Mouse (Mus musculus) G1E-ER4 (cell line): Measurements from ENCODE around the gene Ubash3b. TPM values are rescaled to one million over a fixed set of nuclear protein-coding genes. Genes with fewer than 3 reads are reported as not detected.

Experiments
- GATA1 ChIP-seq: IDR thresholded peaks from one replicate; pipeline ENCODE4 v1.8.0; 2012; ENCODE audit warnings: low read length, inconsistent platforms
- polyA plus RNA-seq: library from polyadenylated mRNA; stranded (reverse); fragments of >175 nt; gene quantifications from 2 replicates; pipeline ENCODE4 v1.2.3, GENCODE M21; 2012

Gene Ubash3b
- polyA plus RNA-seq, 1 experiment = 21.6 TPM

DNA sequence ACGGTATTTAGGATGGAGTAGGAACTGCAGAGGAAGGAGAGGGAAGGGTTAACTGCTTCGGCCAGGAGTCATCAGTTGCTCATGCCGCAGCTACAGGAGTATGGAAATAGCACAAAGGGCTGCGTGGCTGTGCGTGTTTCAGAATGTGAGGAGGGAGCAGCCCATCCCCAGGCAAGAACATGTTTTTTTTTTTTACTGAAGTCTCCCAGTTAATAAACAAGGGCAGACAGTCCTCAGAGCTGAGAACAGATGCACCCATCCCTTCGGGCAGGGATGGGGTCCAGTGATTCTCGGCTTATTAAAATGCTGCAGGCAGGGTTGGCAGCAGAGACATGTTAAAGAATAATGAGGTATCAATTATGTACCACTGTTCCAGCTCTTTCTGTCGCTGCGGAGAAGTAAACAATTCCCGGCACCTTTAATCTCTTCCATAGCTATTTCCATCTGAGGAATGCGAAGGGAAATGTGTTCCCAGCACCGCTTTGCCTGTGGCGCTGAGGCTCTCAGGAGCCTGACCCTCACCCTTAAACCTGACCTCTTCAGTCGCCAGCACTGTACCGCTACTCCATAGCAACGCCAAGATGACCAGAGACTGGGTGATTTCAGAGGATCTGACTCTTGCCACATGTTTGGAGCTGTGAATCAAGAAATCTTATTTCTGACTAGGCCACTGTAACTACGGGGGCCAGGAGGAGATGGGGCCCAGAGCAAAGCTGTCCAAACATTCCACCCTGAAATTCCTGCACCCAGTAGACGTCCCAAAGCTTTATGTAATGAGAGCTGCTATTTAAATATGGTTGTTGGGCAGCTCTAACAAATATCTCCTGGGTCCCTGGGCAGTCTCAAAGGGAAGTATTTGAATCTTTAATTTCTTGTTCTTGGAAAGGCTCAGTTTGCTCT is 129.7 kb downstream of the Ubash3b start:
- TF ChIP-seq GATA1 = no peak

DNA sequence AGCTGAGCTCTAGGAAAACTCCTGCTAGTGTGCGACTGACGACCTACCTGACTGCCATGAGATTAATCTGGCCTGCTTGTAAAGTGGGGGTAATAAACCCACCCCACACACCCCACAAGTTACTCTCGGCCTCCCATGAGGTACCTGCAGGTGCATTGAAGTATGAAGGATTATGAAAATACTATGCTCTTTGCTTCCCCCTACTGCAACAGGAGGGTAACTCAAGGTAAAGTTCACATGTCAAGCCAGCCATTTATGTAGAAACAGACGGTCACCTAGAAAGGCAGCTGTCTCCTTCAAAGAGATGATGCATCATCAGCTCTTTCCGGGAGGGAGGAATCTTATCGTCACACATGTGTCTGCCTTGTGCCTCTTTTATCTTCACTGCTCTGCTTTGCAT is 131.7 kb downstream of the Ubash3b start:
- no peak for TF ChIP-seq GATA1

DNA sequence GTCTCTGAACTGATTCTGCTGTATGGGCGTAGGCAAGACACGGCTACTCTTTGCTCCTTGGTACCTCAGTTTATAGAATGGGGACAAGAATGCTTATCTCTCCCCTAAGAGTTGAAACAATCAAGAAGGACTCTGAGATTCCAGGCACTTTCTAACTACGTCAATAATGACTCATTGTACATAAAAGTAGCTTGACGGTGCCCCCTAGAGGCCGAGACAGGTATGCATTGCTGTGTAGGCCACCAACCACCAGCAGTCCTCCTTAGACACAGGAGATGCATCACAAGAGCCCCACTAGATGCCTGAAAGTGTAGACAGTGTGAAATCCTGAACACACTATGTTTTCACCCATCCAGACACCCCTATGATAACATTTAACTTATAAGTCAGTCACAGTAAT is 133.0 kb downstream of the Ubash3b start:
- no peak for TF ChIP-seq GATA1

DNA sequence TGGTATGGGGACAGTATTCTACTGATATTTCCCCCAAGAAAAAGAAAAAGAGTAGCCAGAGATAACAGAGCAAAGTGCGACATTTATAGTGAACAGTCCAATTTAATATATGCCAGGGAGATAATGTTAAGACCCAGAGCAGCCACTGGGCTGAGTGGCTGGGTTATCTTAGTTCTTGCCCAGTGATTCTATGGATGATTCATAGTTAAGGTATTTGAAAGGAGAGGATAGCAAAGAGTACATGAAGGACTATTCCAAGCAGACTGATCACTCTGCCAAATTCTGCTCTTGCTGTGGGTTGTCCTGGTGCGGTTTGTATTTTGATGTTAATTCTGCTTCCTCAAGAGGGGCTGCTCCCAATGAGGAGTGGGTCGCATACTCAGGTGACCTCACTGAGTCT is 139.8 kb downstream of the Ubash3b start:
- no peak for TF ChIP-seq GATA1

DNA sequence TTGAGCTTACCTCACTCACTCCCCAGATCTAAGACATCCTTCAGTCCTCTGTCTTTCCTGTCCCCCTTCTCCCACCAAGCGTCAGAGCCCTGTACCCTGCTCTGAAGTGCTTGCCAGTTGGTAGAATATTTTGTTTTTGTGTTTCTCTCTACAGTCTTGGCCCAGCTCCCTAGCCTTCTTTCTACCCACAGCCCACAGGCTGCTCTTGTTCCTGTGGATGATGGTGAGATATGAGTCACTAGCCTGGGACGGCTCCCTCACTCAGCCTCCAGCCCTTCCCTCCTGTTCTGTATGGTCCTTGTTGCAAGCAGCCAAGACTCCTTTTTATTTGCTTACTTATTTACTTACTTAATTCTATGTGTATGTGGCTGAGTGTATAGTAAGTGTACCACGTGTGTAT is 141.0 kb downstream of the Ubash3b start:
- TF ChIP-seq GATA1 = no peak

DNA sequence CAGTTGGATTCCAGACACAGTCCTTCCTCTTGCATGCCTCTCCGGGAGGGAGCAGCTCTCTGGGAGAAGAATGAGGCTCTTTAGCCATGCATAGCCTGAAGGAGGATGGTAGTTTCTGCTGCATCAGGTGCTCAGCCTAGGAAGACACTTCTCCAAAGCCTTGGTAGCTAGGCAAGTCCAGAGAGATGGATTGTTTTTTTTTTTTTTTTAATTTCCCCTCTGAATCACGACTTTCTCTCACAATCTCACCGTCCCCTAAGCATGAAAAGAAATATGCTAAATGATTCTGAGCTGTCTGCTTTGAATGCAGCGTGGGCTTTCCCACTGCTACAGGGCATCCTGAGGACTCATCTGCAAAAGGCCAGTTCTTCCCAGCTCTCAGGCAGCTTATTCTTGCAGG is 147.0 kb downstream of the Ubash3b start:
- TF ChIP-seq GATA1 = no peak

DNA sequence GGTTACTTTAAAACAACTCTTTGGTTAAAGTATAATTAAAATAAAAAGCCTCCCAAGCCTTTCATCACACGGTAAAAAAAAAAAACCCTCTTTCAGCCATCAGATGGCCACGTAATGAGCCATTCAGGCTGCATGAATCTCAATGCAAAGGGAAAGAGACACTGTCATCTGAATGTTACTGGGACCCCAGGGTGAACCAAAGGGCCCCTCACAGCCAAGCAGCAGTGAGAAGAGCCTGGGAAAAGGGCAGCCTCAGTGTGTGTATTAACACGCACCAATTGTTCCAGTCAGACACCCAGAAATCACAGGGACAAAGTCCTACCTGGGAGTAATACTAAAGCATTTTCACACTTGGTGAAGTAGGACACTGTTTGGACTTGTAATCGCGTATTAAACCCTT is 149.0 kb downstream of the Ubash3b start:
- no peak for TF ChIP-seq GATA1

DNA sequence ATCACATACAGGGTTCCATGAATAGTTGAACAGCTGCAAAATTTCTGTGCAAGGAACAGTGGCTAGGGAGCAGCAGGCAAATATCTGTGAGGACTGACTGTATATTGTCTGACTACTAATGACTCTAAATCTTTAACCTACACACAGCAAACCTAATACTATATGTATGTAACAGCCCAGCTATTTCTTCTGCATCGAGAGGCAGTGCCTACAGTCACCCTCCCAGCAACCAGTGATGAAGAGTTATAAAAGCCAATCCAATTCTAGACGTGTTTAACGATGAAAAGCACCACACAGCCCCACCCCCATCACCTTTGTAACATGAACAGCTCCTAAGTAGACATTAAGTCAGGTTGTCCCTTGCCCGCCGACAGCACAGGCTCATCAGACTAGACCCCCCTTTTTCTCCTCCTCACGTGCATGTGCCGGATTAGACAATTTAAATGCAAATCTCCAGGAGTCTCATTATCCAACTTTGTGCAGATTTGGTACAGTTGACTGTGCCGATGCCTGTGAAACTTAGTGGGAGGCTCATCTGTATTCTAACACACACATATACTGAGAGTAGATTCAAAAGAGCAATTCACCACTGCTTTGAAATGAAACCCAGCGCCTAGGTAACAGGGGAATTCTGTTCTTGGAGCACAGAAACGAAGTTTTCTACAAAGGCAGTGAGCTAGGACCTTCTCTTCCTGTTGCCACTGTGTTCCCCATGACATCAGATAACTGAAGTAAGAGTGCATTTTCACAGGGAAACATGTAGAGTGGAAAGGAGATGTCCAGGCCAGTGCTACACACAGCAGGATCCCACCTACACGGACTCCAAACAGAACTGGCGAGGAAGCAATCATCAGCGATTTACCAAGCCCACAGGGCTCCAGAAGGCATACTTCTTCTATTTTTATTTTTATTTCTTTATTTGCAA is 149.7 kb downstream of the Ubash3b start:
- TF ChIP-seq GATA1 = no peak

DNA sequence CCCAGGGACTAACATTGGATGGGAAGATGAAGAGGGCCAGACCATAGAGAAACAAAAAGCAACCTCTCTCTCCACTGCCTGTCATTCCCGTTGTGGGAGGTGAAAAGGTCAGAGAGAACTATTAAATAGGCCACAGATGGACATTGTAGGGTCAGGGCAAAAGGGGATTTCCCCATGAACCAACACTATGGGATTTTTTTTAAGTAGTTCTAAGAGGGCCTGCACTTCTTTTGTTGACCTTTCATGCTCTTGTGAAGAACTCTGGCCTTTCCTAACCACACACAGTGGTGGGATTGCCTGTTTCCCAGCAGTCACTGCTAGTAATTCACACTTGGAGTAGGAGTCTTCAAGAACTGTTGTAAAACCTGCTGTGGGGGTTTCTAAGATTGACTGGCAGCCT is 153.7 kb downstream of the Ubash3b start:
- no peak for TF ChIP-seq GATA1

DNA sequence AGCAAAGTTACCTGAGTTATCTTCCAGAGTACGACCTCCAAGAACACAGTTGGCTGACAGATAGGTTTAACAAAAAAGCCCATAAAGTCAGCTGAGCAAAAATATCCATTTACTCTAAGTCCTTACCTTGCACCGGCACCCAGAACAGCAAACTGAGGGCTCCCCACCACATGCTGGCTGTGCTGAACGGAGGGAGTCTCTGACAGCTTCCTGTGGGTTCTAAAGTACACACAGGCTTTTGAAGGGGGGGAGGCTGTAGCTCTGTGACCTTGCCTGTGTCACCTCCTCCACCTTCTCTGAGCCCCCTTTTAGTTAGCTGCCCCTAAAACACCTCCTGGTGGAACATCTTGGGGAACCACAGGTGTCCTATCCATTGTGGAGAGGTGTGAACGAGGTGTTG is 157.1 kb downstream of the Ubash3b start, which contains the start of gene Crtam:
Gene Crtam, minus strand, starts transcription at position 214 of the 400 bp plus-strand sequence.
- no peak for TF ChIP-seq GATA1

DNA sequence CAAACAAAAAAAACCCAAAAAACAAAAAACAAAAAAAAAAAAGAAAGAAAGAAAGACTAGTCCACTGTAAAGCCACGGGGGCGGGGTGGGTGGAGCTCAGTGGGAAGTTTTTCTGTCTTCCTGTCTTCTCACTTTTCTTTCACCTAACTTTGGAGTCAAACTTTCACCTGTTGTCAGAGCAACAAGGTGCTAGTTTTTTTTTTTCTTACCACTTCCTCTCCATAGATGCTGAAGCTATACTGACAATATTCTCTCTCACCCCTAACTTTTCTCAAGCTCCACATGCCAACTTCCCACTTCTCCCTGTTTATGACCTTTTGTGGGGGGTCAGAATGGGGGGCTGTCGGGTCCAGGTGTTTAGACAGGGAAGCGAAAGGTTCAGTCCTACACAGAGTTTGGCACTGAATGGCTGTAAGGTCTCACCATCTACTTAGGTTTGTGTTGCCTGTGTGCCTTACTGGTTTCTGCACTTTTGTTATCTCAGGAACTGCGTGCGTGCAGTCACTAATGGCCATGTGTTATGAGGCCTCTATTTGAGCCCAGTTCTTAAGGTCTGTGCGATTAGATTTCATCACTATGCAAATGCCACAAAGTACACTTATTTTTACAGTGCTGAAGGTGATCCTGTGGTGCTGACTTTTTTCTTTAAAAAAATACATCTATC is 164.2 kb downstream of the Ubash3b start:
- TF ChIP-seq GATA1 = no peak

DNA sequence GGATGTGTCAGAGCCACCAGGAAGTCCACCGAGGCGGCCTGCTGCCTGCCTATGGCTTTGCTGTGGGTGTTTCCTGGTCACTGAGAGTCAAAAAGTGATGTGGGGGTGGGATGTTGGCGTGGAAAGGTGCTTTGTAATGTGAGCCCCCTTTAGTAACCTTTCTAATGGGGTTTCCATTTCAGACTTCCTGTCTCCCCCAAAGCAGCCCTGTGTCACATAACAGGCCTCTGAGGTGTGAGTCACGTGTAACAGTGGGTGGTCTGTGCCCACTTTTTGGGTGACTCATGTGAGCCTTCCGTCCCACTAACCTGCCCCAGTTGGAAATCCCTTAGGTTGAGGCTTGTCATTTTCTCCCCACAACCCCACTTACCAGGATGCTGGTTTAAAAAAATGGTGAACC is 167.4 kb downstream of the Ubash3b start:
- TF ChIP-seq GATA1 = no peak

DNA sequence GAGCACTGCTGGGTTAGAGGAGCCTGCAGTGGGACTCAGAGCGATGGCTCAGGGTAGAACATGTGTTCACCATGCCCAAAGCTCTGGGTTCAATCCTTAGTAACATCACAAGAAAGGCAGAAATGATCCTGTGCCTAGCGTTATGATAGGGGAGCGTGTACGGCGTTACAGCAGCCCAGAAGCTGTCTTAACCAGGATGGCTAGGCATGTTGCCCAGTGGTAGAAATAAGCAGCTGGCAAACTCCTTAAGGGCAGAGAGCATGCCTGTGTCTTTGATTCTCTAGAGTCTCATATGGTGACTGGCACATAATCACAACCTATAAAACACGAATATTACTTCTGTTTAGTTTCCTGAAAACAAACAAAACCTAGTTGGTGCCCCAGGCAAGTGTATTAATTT is 170.0 kb downstream of the Ubash3b start:
- TF ChIP-seq GATA1 = no peak

DNA sequence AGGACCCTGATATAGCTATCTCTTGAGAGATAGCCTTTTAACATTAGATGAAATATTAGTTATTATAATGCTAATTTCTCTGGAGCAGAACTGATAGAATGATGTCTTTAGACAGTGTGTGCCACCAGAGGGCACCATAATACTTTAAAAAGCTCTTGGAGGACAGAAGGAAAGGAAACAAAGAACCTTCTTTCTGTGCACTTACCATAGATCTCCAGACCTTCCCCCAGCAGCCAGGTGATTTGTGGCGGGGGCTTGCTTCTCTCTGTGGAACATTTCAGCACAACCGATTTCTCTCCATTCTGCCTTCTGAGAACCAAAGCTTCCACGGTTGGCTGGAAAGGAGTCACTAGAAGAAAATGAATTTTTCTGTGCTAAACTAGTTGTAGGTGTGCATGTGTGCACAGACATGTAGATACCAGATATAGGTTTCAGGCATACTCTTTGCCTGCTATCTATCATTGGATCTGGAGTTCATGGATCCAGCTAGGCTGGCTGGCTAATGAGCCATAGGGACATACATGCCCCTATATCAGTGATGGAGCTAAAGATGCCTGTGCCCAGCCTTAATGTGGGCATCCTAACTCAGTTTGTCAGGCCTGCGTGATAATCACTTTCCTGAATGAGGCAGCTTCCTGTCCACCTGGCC is 171.4 kb downstream of the Ubash3b start:
- no peak for TF ChIP-seq GATA1

DNA sequence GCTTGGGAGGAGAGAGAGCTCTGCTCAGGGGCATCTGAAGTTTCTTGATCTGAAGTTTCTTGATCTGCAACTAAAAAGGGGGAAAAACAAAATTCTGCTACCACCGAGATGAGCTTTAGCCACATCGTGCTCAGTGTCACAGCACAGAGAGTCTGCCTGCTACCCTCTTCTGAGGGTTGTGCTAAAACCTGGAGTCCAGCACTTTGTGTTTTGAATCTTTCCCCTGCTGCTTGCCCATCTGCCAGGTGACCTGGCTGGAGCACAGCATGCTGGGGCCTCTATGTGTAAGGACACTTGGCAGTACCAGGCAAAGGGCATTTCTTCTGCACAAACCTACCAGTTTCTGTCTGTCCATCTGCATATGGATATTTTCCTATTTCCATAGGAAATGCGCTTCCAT is 177.2 kb downstream of the Ubash3b start:
- TF ChIP-seq GATA1 = no peak
